Mouse (Mus musculus) lung, embryonic 14.5 days (tissue): ENCODE results near the gene Zbtb20. TPM values are rescaled to one million over a fixed set of nuclear protein-coding genes. Genes with fewer than 3 reads are reported as not detected.
A peak's percentile ranks its signal among the peaks of the same experiment; 100 is the strongest.

ENCODE experiments used
- ATAC-seq: fragments of 200-750 bp; cut with Nextera tagmentation; 2 replicates; pipeline ENCODE4 v1.8.0; 2017; ENCODE audit warnings: mild to moderate bottlenecking, moderate TSS enrichment, moderate library complexity; ENCODE audit not compliant: insufficient read depth
- DNase-seq: peaks from one replicate; pipeline ENCODE4 v3.0.0-alpha.2; 2015
- H3K27ac ChIP-seq: fragments of 300-500 bp; sonication (generic); 2 replicates; pipeline ENCODE4 v1.5.1; 2014; ENCODE audit warnings: low read depth, mild to moderate bottlenecking, moderate library complexity
- H3K27me3 ChIP-seq: fragments of 300-500 bp; sonication (generic); 2 replicates; pipeline ENCODE4 v1.6.1; 2014; ENCODE audit warnings: low read length, control low read depth; ENCODE audit not compliant: insufficient read depth
- H3K36me3 ChIP-seq: fragments of 300-500 bp; sonication (generic); 2 replicates; pipeline ENCODE4 v1.6.1; 2014; ENCODE audit warnings: control low read depth; ENCODE audit not compliant: insufficient read depth
- H3K4me1 ChIP-seq: fragments of 300-500 bp; sonication (generic); 2 replicates; pipeline ENCODE4 v1.6.1; 2014; ENCODE audit warnings: antibody characterized with exemption, control low read depth; ENCODE audit not compliant: insufficient read depth
- H3K4me2 ChIP-seq: fragments of 300-500 bp; sonication (generic); 2 replicates; pipeline ENCODE4 v1.6.1; 2014; ENCODE audit warnings: mild to moderate bottlenecking
- H3K4me3 ChIP-seq: fragments of 300-500 bp; sonication (generic); 2 replicates; pipeline ENCODE4 v1.5.1; 2014; ENCODE audit warnings: low read depth, low read length
- H3K9ac ChIP-seq: fragments of 300-500 bp; sonication (generic); 2 replicates; pipeline ENCODE4 v1.6.1; 2014
- H3K9me3 ChIP-seq: fragments of 300-500 bp; sonication (generic); 2 replicates; pipeline ENCODE4 v1.6.1; 2016; ENCODE audit warnings: low read depth, low read length, control low read depth
- CTCF ChIP-seq: IDR thresholded peaks from 2 replicates; pipeline ENCODE4 v1.5.1; 2016; ENCODE audit warnings: antibody characterized with exemption, low read depth
- WGBS: fragments of 180-500 bp; shearing (Covaris S2); extraction: QIAGEN DNeasy Blood & Tissue Kit; methylation state at CpG from one replicate; pipeline ENCODE4 v1.1.7; 2014; 5-methylcytosine and 5-hydroxymethylcytosine counted together
- polyA plus RNA-seq: library from polyadenylated mRNA; unstranded; fragments of >200 nt; fragmentation: Nextera tagmentation; extraction: Ambion mirVana; gene quantifications from 2 replicates; pipeline ENCODE4 v1.2.1, GENCODE M21; 2014

The Zbtb20 gene
- polyA plus RNA-seq, 1 experiment from 2014 or later: 17.6 TPM

- Histone ChIP-seq H3K27ac (no peak overlapping the region), H3K4me1 (no peaks in the 10 kb centered on the region), H3K9me3 (no peaks in the 10 kb centered on the region), H3K4me3 (no peak overlapping the region), H3K4me2 (no peak overlapping the region), H3K9ac (no peak overlapping the region), H3K27me3 (no peaks in the 10 kb centered on the region), H3K36me3 (no peaks in the 10 kb centered on the region)
- no peak for TF ChIP-seq CTCF
- no peak for DNase-seq
- no peak for ATAC-seq
- 87% methylated on average over 2 of the region's 2 CpGs for WGBS
These were observed 567.4 kb downstream of the Zbtb20 start for GRCm38 (mm10) chr16:43443034-43443433.

- DNase-seq: no peak
- TF ChIP-seq CTCF: no peak
These were observed 572.7 kb downstream of the Zbtb20 start for GRCm38 (mm10) chr16:43448141-43448981.

GRCm38 (mm10) chr16:43454370-43454934, 578.8 kb downstream of the Zbtb20 start:
- TF ChIP-seq CTCF: no peak
- no peak overlapping the region for H3K4me2 ChIP-seq
- H3K4me1 ChIP-seq: no peaks in the 10 kb centered on the region
- DNase-seq (no peak), ATAC-seq (no peak)
- no peak overlapping the region for H3K27ac ChIP-seq
- 53% methylated on average over 4 of the region's 4 CpGs for WGBS
- no peak overlapping the region for H3K4me3 ChIP-seq
- no peak overlapping the region for H3K9ac ChIP-seq
- no peaks in the 10 kb centered on the region for H3K27me3 ChIP-seq
- H3K36me3 ChIP-seq: no peaks in the 10 kb centered on the region
- H3K9me3 ChIP-seq: no peaks in the 10 kb centered on the region

More at GRCm38 (mm10) chr16:43448141-43448981, 572.7 kb downstream of the Zbtb20 start:
- Histone ChIP-seq H3K27me3 (no peaks in the 10 kb centered on the region), H3K4me3 (no peak overlapping the region), H3K27ac (no peak overlapping the region), H3K36me3 (no peaks in the 10 kb centered on the region), H3K9me3 (no peaks in the 10 kb centered on the region), H3K4me2 (no peak overlapping the region), H3K4me1 (no peaks in the 10 kb centered on the region), H3K9ac (no peak overlapping the region)
- WGBS: 90% methylated on average over 5 of the region's 5 CpGs
- ATAC-seq: no peak

- 52% methylated on average over 8 of the region's 8 CpGs for WGBS
- no peak for TF ChIP-seq CTCF
- Histone ChIP-seq H3K4me1 (no peaks in the 10 kb centered on the region), H3K9ac (no peak overlapping the region), H3K27me3 (no peaks in the 10 kb centered on the region), H3K9me3 (no peaks in the 10 kb centered on the region), H3K4me2 (no peak overlapping the region), H3K4me3 (no peak overlapping the region), H3K27ac (no peak overlapping the region), H3K36me3 (no peaks in the 10 kb centered on the region)
- DNase-seq (peak; percentile 22), ATAC-seq (no peak)
These were observed 580.9 kb downstream of the Zbtb20 start for GRCm38 (mm10) chr16:43456446-43457172.

DNA sequence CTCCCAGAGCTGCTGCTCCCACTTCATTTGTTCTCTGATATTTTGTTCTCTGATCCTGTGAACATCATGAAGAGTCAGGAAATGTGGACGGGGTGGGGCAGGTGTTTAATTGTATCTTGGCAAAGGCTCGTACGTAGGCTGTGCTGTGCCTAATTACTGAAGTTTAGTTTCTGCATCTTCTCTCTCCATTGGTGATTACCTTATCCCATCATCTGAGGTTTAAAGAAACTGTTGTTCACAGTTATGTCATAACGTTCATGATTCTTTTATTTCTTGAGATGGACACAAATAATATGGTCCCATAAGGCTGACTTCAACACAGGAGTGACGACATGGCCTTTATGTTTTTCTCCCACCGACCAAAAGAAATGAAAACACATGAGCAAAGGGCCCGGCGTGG, 582.1 kb downstream of the Zbtb20 start:
- 79% methylated on average over 8 of the region's 8 CpGs for WGBS
- no peak for TF ChIP-seq CTCF
- H3K27ac ChIP-seq: no peak overlapping the region

DNA sequence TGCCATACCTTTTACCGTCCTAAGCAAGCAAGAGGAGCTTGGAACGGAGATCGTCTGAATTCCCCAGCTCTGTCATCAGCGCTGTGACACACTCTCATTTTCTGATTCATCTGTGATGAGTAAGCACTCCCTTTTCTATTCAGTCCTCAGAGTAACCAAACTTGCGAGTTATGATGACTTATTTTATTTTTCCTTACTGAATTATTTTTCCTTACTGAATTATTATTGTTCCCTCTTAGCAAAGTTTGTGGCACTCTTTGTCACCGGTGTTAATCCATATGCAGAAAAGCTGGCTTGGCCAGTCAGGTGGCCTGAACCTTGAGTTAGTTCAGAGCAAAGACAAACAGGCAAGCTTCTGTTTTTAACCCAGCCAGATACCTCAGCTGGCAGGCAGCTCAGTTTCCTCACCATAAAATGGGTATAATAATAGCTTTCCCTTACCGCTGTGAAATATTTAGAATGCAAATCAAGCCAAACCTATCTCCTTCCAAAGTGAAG, 583.1 kb downstream of the Zbtb20 start:
- Histone ChIP-seq H3K9me3 (no peaks in the 10 kb centered on the region), H3K4me2 (no peak overlapping the region), H3K4me1 (no peaks in the 10 kb centered on the region), H3K36me3 (no peaks in the 10 kb centered on the region), H3K4me3 (no peak overlapping the region), H3K27me3 (no peaks in the 10 kb centered on the region), H3K27ac (no peak overlapping the region), H3K9ac (no peak overlapping the region)
- no peak for ATAC-seq
- DNase-seq: no peak
- 64% methylated on average over 7 of the region's 7 CpGs for WGBS
- no peak for TF ChIP-seq CTCF

More for the DNA sequence above, 582.1 kb downstream of the Zbtb20 start:
- H3K36me3 ChIP-seq: no peaks in the 10 kb centered on the region
- ATAC-seq (no peak), DNase-seq (no peak)
- no peaks in the 10 kb centered on the region for H3K27me3 ChIP-seq
- H3K9ac ChIP-seq: no peak overlapping the region
- no peak overlapping the region for H3K4me2 ChIP-seq
- no peaks in the 10 kb centered on the region for H3K9me3 ChIP-seq
- H3K4me1 ChIP-seq: no peaks in the 10 kb centered on the region
- no peak overlapping the region for H3K4me3 ChIP-seq
